Mouse (Mus musculus) small intestine, adult 2 months (tissue): ENCODE data around the gene Ablim1. TPM values are rescaled to one million over a fixed set of nuclear protein-coding genes. Genes with fewer than 3 reads are reported as not detected.
A peak's percentile ranks its signal among the peaks of the same experiment; 100 is the strongest.

Experiments used
- H3K27ac ChIP-seq: fragments of 200-500 bp; 2 replicates; pipeline ENCODE4 v1.5.1; 2012; ENCODE audit warnings: low read depth, low read length, control low read depth, inconsistent platforms; ENCODE audit not compliant: insufficient read depth
- H3K27me3 ChIP-seq: fragments of 200-500 bp; 2 replicates; pipeline ENCODE4 v1.6.1; 2012; ENCODE audit warnings: mild to moderate bottlenecking, moderate library complexity, low read length, inconsistent platforms; ENCODE audit not compliant: control insufficient read depth, insufficient read depth
- H3K36me3 ChIP-seq: fragments of 200-500 bp; 2 replicates; pipeline ENCODE4 v1.6.1; 2012; ENCODE audit warnings: mild to moderate bottlenecking, low read length, control low read depth, inconsistent platforms; ENCODE audit not compliant: control insufficient read depth, insufficient read depth
- H3K4me1 ChIP-seq: fragments of 200-500 bp; 2 replicates; pipeline ENCODE4 v1.6.1; 2012; ENCODE audit warnings: low read length, inconsistent platforms, mixed read lengths; ENCODE audit not compliant: control insufficient read depth, insufficient read depth, insufficient read length
- H3K4me3 ChIP-seq: fragments of 200-500 bp; 2 replicates; pipeline ENCODE4 v1.5.1; 2012; ENCODE audit warnings: low read depth, mild to moderate bottlenecking, control low read depth, inconsistent platforms, low read length, moderate library complexity
- CTCF ChIP-seq: fragments of 200-500 bp; IDR thresholded peaks from 2 replicates; pipeline ENCODE4 v1.5.1; 2012; ENCODE audit warnings: low read depth, mild to moderate bottlenecking, control low read depth, inconsistent platforms, low read length, moderate library complexity, mixed read lengths; ENCODE audit not compliant: insufficient replicate concordance, insufficient read length; ENCODE audit errors: extremely low read depth
- POLR2A ChIP-seq: fragments of 200-500 bp; IDR thresholded peaks from 2 replicates; pipeline ENCODE4 v1.6.1; 2012; ENCODE audit warnings: low read depth, mild to moderate bottlenecking, control low read depth, inconsistent platforms, low read length, moderate library complexity
- WGBS: fragments of 180-500 bp; shearing (Covaris S2); methylation state at CpG from one replicate; pipeline ENCODE4 v1.1.7; 2018; 5-methylcytosine and 5-hydroxymethylcytosine counted together
- polyA plus RNA-seq: library from polyadenylated mRNA; depleted of rRNA; stranded (reverse); fragments of >200 nt; gene quantifications from 2 replicates; pipeline ENCODE4 v1.2.3, GENCODE M21; 2012

The Ablim1 gene
- polyA plus RNA-seq, 1 experiment, result 47.2 TPM

DNA sequence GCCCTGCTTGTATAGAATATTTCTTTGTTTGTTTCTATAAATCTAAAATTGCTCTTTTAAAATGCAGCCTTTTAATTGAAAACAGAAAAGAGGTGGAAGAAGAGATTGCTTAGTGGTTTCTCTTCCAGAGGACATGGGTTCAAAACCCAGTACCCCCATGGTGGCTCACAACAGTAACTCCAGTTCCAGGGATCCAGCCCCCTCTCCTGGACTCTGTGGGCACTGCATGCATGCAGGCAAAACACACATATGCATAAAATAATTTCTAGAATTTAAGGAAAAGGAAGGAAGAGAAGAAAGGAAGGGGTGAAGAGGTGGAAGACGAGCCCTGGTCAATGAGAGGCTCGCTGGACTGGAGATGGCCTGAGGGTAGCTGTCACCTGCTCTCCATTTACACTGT is 145.2 kb downstream of the Ablim1 start:
- Histone ChIP-seq H3K36me3 (0 out of 2 replicates have a peak, but pooled peaks cover 3% of the 10 kb centered on the region), H3K4me3 (no peak overlapping the region), H3K27me3 (no peaks in the 10 kb centered on the region), H3K4me1 (no peaks in the 10 kb centered on the region), H3K27ac (no peak overlapping the region)
- 85% methylated on average over 2 of the region's 2 CpGs for WGBS
- peak; percentile 24; the same call in 1 of the 2 replicates for TF ChIP-seq CTCF
- TF ChIP-seq POLR2A, result no peak

DNA sequence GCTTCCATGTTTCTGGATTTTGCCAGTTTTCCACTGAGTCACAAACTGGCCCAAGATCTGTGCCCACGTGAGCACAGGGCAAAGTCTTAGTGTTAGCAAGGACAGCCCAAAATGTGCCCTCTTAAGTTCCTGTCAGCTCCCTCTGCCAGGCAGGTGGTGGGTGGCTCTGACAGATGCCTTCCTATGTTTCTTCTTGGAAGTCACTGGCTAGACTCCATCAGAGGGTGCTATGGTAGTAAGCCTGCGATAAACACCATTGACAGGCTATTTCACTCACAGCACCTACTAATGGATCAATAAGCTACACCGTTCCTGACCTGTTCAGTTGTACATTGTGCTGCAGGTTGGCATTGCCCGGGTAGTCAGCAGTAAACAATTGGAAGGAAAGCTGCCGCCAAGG is 147.0 kb downstream of the Ablim1 start:
- Histone ChIP-seq H3K27me3 (no peaks in the 10 kb centered on the region), H3K4me1 (no peaks in the 10 kb centered on the region), H3K4me3 (no peak overlapping the region), H3K36me3 (no peaks in the 10 kb centered on the region), H3K27ac (no peak overlapping the region)
- WGBS, result 69% methylated on average over 5 of the region's 5 CpGs
- TF ChIP-seq CTCF (no peak), POLR2A (no peak)

DNA sequence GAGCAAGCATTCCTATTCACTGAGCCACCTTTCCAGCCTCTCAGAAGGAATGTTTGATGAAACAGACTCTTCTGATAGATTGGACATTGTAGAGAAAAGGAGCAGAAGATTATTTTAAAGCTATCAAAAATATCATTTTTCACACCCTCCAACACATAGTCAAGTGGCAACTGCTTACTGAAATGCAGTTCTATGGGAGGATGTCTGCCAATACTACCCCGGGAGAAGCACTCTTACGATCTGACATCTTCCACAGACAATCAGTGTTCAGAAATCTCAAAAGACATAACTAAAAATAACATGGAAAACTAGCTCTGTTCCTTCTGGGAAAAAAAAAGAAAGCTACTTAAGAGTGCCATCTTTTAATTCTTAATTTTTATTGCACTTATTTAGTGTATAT is 149.8 kb downstream of the Ablim1 start:
- no peaks in the 10 kb centered on the region for H3K4me1 ChIP-seq
- no peak for TF ChIP-seq CTCF
- no peak for TF ChIP-seq POLR2A
- no peaks in the 10 kb centered on the region for H3K36me3 ChIP-seq
- WGBS, result 86% methylated on average over 2 of the region's 2 CpGs
- no peak overlapping the region for H3K4me3 ChIP-seq
- H3K27me3 ChIP-seq, result no peaks in the 10 kb centered on the region
- H3K27ac ChIP-seq, result no peak overlapping the region

DNA sequence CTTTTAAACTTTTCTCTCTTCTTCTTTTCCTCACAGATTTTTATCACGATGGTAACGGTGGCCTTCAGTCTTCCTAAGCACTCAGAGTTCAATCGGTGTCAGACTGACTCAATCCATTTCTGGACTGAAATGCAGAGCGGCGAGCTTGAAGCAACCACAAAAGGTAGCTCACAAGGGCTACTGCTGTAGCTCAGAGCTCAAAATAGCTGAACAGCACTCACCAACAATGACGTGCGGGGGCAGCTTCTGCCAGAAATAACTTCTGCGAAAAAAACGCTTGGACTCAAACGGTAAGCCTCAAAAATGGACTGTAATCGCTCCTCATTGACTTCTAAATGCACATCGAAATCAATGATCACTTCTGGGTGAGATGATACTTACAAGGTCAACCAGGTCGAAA is 151.4 kb downstream of the Ablim1 start:
- no peaks in the 10 kb centered on the region for H3K27me3 ChIP-seq
- H3K4me1 ChIP-seq, result no peaks in the 10 kb centered on the region
- no peak overlapping the region for H3K27ac ChIP-seq
- no peak overlapping the region for H3K4me3 ChIP-seq
- H3K36me3 ChIP-seq, result no peaks in the 10 kb centered on the region
- 83% methylated on average over 13 of the region's 13 CpGs for WGBS
- TF ChIP-seq CTCF, result no peak
- TF ChIP-seq POLR2A, result no peak

DNA sequence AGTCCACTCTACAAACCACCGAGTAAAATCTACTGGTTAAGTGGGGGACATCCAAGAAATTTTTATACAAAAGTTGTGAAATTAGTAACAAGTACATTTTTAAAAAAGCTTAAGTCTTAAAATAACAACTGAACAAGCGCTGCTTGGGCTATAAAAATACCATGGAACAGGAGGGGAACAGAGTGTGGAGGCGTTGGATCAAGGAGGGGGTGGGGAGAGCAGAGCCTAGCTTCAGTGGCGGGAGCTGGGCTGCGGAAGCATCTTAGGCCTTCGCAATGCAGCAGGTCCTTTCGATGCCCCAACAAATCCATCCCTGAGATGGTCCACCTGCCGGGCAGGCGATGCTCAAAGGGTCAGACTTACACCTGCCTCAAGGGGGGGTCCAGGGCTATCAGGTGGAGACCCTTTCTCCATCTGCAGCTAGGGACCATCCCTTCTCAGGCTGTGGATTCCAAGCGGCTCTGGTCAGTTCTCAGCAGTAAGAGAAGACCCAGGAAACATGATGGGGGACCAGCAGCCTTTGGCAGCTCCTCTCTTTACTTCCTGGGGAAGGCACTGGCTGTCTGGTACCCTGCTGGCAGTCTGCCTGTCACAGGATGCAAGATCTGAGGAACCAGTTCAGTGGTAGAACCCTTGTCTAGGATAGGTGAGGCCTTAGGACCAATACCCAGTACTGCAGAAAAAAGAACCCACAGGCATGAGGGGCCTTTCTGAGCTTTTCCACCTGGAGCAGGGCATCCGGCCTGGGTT is 152.6 kb downstream of the Ablim1 start:
- no peak for TF ChIP-seq POLR2A
- Histone ChIP-seq H3K27ac (no peak overlapping the region), H3K27me3 (no peaks in the 10 kb centered on the region), H3K4me1 (no peaks in the 10 kb centered on the region), H3K36me3 (no peaks in the 10 kb centered on the region), H3K4me3 (no peak overlapping the region)
- WGBS, result 83% methylated on average over 11 of the region's 11 CpGs

DNA sequence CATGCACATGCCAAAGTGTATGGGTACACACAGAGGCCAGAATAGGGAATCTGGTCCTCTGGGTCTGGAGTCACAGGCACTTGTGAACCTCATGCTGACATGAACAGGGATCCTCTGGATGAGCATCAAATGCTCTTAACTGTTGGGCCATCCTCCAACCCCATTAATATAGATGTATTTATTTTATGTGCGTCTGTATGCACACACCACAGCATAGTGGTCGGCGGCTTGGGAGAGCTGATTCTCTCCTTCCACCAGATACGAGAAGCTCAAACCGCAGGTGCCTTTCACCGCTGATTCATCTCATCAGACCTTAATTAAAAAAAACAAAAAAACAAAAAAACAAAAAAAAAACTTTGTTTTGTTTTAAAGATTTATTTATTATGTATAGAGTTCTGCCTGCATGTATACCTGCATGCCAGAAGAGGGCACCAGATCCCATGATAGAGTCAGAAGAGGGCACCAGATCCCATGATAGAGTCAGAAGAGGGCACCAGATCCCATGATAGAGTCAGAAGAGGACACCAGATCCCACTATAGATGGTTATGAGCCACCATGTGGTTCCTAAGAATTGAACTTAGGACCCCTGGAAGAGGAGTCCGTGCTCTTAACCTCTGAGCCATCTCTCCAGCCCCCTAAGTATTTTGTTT is 153.6 kb downstream of the Ablim1 start:
- Histone ChIP-seq H3K27ac (no peak overlapping the region), H3K4me3 (no peak overlapping the region), H3K27me3 (no peaks in the 10 kb centered on the region), H3K36me3 (no peaks in the 10 kb centered on the region), H3K4me1 (no peaks in the 10 kb centered on the region)
- TF ChIP-seq CTCF, result peak; percentile 29; the same call in 1 of the 2 replicates
- TF ChIP-seq POLR2A, result no peak
- WGBS, result 66% methylated on average over 7 of the region's 7 CpGs

DNA sequence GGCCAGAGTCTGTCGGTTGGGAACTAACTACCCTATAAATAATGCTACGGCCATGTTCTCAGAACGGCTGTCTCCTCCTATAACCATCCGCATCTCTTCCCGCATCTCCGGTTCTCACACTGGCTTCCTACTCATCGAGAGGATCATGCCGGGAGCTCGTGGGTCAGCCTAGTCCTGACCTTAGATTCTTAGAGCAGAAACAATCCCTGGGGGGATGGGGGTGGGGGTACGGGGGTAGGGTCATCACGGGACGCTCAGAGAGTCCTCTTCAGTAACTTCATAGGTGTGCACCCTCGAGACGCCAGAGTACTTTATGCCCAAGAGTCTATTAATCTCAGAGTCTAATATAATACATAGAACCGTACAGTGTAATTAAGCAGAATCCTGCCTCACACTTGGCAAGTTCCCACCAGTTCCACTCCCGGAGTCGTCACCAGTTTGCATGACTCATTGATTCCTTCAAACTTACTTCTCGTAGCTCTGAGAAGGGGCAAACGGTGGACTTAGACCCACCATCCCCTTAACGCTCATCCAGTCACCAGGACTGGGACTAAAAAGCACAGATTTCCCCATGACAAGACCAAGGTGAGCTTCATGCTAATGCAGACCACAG is 156.9 kb downstream of the Ablim1 start:
- TF ChIP-seq POLR2A, result no peak
- no peak for TF ChIP-seq CTCF
- Histone ChIP-seq H3K4me1 (no peaks in the 10 kb centered on the region), H3K36me3 (no peaks in the 10 kb centered on the region), H3K27me3 (no peaks in the 10 kb centered on the region), H3K4me3 (no peak overlapping the region), H3K27ac (no peak overlapping the region)
- 54% methylated on average over 20 of the region's 20 CpGs for WGBS
